Mouse (Mus musculus): ENCODE measurements around the gene Chpf.

- TF ChIP-seq POLR2A (IDR thresholded peaks at IDR 0.05; ENCODE audit: low read depth, low read length) (no peak), CTCF (IDR thresholded peaks at IDR 0.05; ENCODE audit: extremely low read depth, insufficient read length, insufficient replicate concordance, low read depth, low read length) (no peak)
Measured at GRCm38 (mm10) chr1:75511437-75512210, 32.5 kb upstream of the Chpf start.
